Mouse (Mus musculus) kidney, embryonic 16.5 days (tissue): Measurements from ENCODE around the gene Tpx2. TPM values are rescaled to one million over a fixed set of nuclear protein-coding genes. Genes with fewer than 3 reads are reported as not detected.

ENCODE experiments used
- ATAC-seq: fragments of 200-750 bp; cut with Nextera tagmentation; 2 replicates; pipeline ENCODE4 v1.8.0; 2017; ENCODE audit warnings: moderate TSS enrichment; ENCODE audit not compliant: low FRiP score, low TSS enrichment
- H3K27ac ChIP-seq: fragments of 300-500 bp; sonication (generic); 2 replicates; pipeline ENCODE4 v1.5.1; 2014; ENCODE audit warnings: low read length
- H3K27me3 ChIP-seq: fragments of 300-500 bp; sonication (generic); 2 replicates; pipeline ENCODE4 v1.6.1; 2014; ENCODE audit warnings: low read length, control low read depth, mixed read lengths; ENCODE audit not compliant: insufficient read depth
- H3K36me3 ChIP-seq: fragments of 300-500 bp; sonication (generic); 2 replicates; pipeline ENCODE4 v1.6.1; 2014; ENCODE audit warnings: low read length, control low read depth, mixed read lengths; ENCODE audit not compliant: insufficient read depth
- H3K4me1 ChIP-seq: fragments of 300-500 bp; sonication (generic); 2 replicates; pipeline ENCODE4 v1.6.1; 2014; ENCODE audit warnings: low read length, control low read depth, mixed read lengths; ENCODE audit not compliant: insufficient read depth
- H3K4me2 ChIP-seq: fragments of 300-500 bp; sonication (generic); replicated peaks from 2 replicates; pipeline ENCODE4 v1.6.1; 2014; ENCODE audit warnings: low read depth, low read length
- H3K4me3 ChIP-seq: fragments of 300-500 bp; sonication (generic); 2 replicates; pipeline ENCODE4 v1.5.1; 2014; ENCODE audit warnings: mild to moderate bottlenecking, low read length
- H3K9ac ChIP-seq: fragments of 300-500 bp; sonication (generic); replicated peaks from 2 replicates; pipeline ENCODE4 v1.6.1; 2014; ENCODE audit warnings: low read length
- H3K9me3 ChIP-seq: fragments of 300-500 bp; sonication (generic); 2 replicates; pipeline ENCODE4 v1.6.1; 2016; ENCODE audit warnings: low read length, control low read depth
- WGBS: fragments of 180-500 bp; shearing (Covaris S2); extraction: QIAGEN DNeasy Blood & Tissue Kit; methylation state at CpG from one replicate; pipeline ENCODE4 v1.1.7; 2014; 5-methylcytosine and 5-hydroxymethylcytosine counted together
- polyA plus RNA-seq: library from polyadenylated mRNA; unstranded; fragments of >200 nt; fragmentation: Nextera tagmentation; extraction: Ambion mirVana; gene quantifications from 2 replicates; pipeline ENCODE4 v1.2.1, GENCODE M21; 2015

Gene Tpx2
- polyA plus RNA-seq, 1 experiment from 2014 or later: 83.9 TPM

DNA sequence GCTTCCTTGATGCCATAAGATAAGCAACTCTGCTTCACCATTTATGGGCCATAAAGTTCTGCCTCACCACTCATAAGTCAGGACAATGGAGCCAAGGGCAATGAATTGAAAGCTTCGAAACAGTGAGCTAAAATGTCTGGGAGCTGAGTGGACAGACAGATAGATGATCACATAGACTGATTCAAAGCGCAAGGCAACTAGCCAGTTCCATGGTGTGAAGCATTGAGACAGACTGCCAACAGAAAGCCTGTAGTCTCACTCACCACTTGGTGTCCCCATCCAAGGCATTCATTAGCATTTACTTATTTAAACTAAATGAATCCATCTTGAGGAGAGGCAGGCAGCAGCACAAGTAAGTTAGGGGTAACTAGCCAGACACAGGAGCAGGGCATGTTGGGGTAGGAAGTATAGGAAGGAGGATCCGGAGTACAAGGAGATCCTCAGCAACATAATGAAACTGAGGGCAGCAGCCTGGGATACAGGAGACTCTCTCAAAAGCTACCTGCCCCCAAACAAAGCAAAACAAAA lies 28.6 kb upstream of the Tpx2 start:
- no peak overlapping the region for H3K4me3 ChIP-seq
- no peak overlapping the region for H3K9ac ChIP-seq
- H3K4me2 ChIP-seq: no peak overlapping the region
- H3K27ac ChIP-seq: peak overlapping the region; percentile 85
- ATAC-seq: no peak
- H3K36me3 ChIP-seq: peaks cover 14% of the 10 kb centered on the region
- WGBS: 94% methylated on average over 3 of the region's 3 CpGs
- H3K27me3 ChIP-seq: no peaks in the 10 kb centered on the region
- peaks cover 80% of the 10 kb centered on the region for H3K4me1 ChIP-seq
- H3K9me3 ChIP-seq: peaks cover 6% of the 10 kb centered on the region; the same call in 1 of the 2 replicates

DNA sequence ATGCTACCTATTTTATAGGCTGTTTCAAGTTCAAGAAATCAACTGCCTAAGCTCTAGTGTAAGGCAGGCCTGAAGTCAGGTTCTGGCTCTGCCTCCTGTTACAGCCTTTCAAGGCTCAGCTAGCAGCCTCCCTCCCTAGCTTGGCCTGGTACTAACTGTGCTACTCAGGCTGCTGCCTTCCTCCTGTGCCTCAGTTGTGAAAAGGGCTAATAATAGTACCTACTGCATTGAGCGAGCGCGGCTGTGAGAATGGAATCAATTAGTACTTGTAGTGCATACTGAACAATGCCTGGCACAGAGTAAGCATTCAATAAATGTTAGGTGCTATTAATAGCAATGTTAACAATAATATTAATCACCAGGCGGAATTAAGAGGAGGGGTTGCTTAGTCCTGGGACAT lies 27.8 kb upstream of the Tpx2 start:
- Histone ChIP-seq H3K4me2 (no peak overlapping the region), H3K4me1 (peaks cover 85% of the 10 kb centered on the region), H3K9ac (no peak overlapping the region; the same call in 1 of the 2 replicates), H3K9me3 (peaks cover 6% of the 10 kb centered on the region; the same call in 1 of the 2 replicates), H3K27me3 (no peaks in the 10 kb centered on the region), H3K4me3 (no peak overlapping the region), H3K27ac (peak overlapping the region; percentile 85), H3K36me3 (peaks cover 14% of the 10 kb centered on the region)
- 86% methylated on average over 4 of the region's 4 CpGs for WGBS
- no peak for ATAC-seq

DNA sequence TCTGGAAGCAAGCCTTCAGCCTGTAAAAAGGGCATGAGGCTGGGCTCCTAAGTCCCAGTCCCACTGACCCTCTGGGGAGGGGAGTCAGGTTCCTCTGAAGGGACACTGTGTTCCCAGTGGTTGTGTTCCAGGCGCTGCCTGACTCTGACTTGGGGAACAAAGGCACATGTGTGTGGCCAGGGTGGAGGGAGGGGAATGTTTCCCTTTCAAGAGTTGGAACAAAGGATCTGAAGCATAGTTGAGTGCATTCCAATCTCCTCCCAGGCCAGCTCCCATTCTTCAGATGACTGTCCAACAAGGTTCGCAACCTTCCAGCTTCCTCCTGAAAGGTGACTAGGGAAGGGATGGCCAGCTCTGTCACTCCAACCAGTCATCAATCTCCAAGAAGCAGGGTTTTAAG lies 27.4 kb upstream of the Tpx2 start:
- H3K36me3 ChIP-seq: peaks cover 14% of the 10 kb centered on the region
- no peak overlapping the region; the same call in 1 of the 2 replicates for H3K9ac ChIP-seq
- peaks cover 6% of the 10 kb centered on the region; the same call in 1 of the 2 replicates for H3K9me3 ChIP-seq
- H3K4me3 ChIP-seq: no peak overlapping the region
- peak overlapping the region; percentile 14; the same call in 1 of the 2 replicates for H3K4me2 ChIP-seq
- H3K27me3 ChIP-seq: no peaks in the 10 kb centered on the region
- H3K27ac ChIP-seq: peak overlapping the region; percentile 85
- peak; percentile 41 for ATAC-seq
- peaks cover 87% of the 10 kb centered on the region for H3K4me1 ChIP-seq
- WGBS: 50% methylated on average over 2 of the region's 2 CpGs

DNA sequence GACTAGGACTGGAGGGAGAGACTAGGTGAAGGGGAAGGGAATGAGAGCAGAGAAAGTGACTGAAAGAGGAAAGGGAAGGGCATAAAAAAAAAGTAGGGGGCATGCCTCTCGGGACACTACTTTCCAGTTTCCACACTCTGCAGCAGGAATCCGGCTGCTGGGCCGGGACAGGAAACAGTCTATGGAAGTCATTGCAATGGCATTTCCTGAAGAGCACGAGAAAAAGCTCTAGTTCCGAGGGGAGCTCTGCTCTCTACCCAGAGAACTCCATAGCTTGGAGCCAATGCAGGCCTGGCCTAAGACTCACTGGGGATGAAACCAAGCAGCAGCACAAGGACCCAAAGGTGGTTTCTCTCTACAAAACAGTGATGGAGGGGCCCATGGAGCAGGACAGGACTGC lies 26.7 kb upstream of the Tpx2 start:
- Histone ChIP-seq H3K27me3 (no peaks in the 10 kb centered on the region), H3K36me3 (peaks cover 14% of the 10 kb centered on the region), H3K9me3 (peaks cover 6% of the 10 kb centered on the region; the same call in 1 of the 2 replicates), H3K4me2 (peak overlapping the region; percentile 14; the same call in 1 of the 2 replicates), H3K4me1 (peaks cover 86% of the 10 kb centered on the region), H3K27ac (peak overlapping the region; percentile 85), H3K4me3 (no peak overlapping the region), H3K9ac (no peak overlapping the region)
- peak; percentile 46; the same call in 1 of the 2 replicates for ATAC-seq
- WGBS: 43% methylated on average over 5 of the region's 5 CpGs

DNA sequence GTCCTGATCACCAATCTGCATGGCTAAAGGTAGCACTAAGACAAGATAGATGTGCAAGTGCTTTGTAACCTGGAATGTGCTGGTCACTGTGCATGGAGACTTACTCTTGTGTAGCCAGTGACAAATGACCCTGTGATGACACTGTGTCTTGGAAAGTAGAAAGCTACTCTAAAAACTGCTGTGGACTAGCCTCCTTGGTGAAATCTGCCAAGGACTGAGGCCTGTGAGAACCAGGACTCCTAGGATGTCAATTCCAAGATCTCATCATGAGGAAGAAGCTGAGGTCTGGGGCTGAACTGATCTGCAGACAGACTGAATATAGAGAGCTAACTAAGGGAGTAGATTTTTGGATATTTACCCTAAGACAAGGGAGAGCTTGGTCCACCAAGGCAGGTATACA lies 26.2 kb upstream of the Tpx2 start:
- Histone ChIP-seq H3K9ac (no peak overlapping the region), H3K9me3 (peaks cover 6% of the 10 kb centered on the region; the same call in 1 of the 2 replicates), H3K4me1 (peaks cover 86% of the 10 kb centered on the region), H3K27ac (peak overlapping the region; percentile 85), H3K4me3 (no peak overlapping the region), H3K4me2 (no peak overlapping the region; the same call in 1 of the 2 replicates), H3K36me3 (peaks cover 14% of the 10 kb centered on the region), H3K27me3 (no peaks in the 10 kb centered on the region)
- ATAC-seq: no peak

DNA sequence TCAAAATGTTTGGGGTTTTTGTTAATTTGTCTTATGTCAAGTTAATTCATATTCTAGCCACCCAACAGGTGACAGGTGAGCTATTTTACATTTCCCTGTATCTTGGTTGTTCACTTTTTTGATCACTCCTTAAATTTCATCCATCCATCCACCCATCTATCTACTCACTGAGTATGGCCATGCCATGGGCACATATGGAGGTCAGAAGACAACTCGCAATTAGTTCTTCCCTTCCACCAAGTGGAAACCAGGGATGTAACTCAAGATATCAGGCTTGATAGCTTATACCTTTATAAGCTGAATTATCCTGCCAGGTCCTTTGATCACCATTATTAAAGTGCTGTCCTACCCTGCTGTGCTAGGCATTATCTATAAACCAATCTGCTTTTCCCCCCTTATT lies 24.0 kb upstream of the Tpx2 start:
- Histone ChIP-seq H3K9ac (no peak overlapping the region), H3K27me3 (no peaks in the 10 kb centered on the region), H3K36me3 (peaks cover 14% of the 10 kb centered on the region), H3K4me2 (no peak overlapping the region), H3K4me1 (peaks cover 86% of the 10 kb centered on the region), H3K9me3 (peaks cover 6% of the 10 kb centered on the region; the same call in 1 of the 2 replicates), H3K27ac (no peak overlapping the region), H3K4me3 (no peak overlapping the region)
- WGBS: 90% methylated on average over 1 of the region's 1 CpGs
- no peak for ATAC-seq

DNA sequence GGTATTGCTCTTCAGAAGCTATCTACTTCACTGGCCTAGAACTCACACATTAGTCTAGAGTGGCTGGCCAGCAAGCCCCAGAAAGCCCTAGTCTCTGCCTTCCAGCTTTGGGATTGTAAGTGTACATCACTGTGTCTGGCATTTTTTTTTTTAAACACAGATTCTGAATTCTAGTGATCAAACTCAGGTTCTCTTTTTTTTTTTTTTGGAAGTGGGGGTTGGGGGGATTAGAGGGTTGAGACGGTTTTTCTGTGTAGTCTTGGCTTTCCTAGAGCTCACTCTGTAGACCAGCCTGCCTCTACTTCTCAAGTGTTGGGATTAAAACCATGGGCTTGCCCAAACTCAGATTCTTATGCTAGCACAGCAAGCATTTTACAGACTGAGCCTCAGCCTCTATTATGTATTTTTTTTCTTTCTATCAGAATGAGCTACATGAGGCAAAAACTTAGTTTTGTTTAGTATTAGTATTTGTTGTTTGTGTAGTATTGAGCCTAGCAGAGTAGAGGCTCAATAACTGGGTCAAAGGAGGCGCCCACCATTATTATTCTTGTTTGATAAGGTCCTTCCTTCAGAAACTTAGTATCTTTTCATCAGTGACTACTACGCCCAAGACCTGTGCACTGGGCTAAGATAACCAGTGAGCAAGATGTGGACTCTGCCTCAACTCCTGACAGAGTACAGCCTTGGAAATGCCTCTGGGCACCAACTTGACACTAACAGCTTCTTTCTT lies 23.2 kb upstream of the Tpx2 start:
- no peak overlapping the region for H3K4me2 ChIP-seq
- ATAC-seq: no peak
- no peaks in the 10 kb centered on the region for H3K27me3 ChIP-seq
- no peak overlapping the region for H3K27ac ChIP-seq
- peaks cover 86% of the 10 kb centered on the region for H3K4me1 ChIP-seq
- no peak overlapping the region for H3K4me3 ChIP-seq
- H3K36me3 ChIP-seq: peaks cover 6% of the 10 kb centered on the region; the same call in 1 of the 2 replicates
- 78% methylated on average over 3 of the region's 3 CpGs for WGBS
- H3K9ac ChIP-seq: no peak overlapping the region
- H3K9me3 ChIP-seq: no peaks in the 10 kb centered on the region

DNA sequence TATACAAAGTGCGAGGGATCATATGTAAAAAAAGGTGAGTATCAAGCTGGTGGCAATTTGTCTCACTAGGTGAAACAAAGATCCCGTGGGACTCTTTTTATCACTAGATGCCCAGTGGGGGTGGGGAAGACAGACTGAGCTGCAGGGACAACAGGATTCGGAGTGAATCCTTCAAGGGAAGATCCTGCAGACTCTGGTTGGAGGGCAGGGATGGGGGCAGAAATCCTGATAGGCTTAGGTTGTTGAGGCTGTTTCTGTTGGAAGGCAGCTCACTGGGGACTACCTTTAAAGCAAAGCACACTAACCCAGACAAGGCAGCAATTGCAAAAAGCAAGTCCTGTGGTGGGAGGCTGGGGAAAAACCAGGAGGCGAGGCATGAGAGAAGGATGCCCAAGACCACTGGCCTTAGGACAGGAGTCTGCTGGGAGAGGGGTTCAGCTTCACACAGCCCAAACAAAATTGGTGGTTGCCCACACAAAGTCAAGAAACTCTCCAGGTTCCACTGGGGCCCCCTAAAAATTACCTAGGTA lies 22.5 kb upstream of the Tpx2 start:
- Histone ChIP-seq H3K36me3 (0 out of 2 replicates have a peak, but pooled peaks cover under 1% of the 10 kb centered on the region), H3K27ac (no peak overlapping the region), H3K4me3 (no peak overlapping the region), H3K27me3 (no peaks in the 10 kb centered on the region), H3K4me1 (peaks cover 82% of the 10 kb centered on the region), H3K9me3 (no peaks in the 10 kb centered on the region), H3K9ac (no peak overlapping the region), H3K4me2 (no peak overlapping the region)
- 81% methylated on average over 4 of the region's 4 CpGs for WGBS
- ATAC-seq: no peak

DNA sequence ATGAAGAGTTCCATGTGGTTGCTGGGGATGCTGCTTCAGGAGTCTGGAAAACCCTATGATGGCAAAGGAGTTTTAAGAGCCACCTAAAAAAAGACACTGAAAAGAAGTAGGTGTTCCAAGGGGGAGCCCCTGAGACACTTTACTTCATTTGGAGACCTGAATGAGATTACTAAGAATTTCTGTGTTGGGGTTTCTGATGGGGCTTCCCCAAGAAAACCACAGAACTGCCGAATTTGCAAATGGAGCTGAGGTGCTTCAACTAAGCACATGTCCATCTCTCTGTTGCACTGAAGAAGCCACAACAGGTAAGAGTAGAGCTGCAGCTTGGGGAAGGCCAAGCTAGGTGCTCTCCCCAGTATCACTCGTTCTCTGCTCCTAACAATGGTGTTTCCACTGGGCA lies 22.1 kb upstream of the Tpx2 start:
- WGBS: 92% methylated on average over 2 of the region's 2 CpGs
- no peaks in the 10 kb centered on the region for H3K36me3 ChIP-seq
- peaks cover 77% of the 10 kb centered on the region for H3K4me1 ChIP-seq
- no peak overlapping the region for H3K9ac ChIP-seq
- no peak overlapping the region for H3K4me3 ChIP-seq
- no peaks in the 10 kb centered on the region for H3K27me3 ChIP-seq
- no peak overlapping the region for H3K4me2 ChIP-seq
- no peak overlapping the region for H3K27ac ChIP-seq
- H3K9me3 ChIP-seq: no peaks in the 10 kb centered on the region
- ATAC-seq: no peak

DNA sequence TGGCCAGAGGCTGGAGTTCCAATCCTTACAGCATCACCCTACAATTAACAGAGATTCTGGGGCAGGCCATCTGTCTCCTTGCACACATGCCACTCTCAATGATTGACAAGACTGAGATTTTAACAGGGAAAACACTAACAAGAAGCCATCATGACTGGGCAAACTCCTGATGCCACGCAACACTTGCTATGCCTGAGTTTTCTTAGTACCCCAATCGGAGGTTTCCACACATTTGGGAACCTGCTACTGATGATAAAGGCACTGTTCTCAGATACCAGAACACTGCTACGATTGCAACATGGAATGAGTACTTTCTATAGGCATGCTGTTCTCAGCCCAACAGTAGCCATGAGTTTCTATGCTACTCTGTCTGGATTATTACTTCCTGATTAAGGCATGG lies 21.3 kb upstream of the Tpx2 start:
- Histone ChIP-seq H3K4me1 (peaks cover 69% of the 10 kb centered on the region), H3K4me2 (peak overlapping the region; percentile 86), H3K27ac (peak overlapping the region; percentile 1; the same call in 1 of the 2 replicates), H3K9ac (no peak overlapping the region), H3K9me3 (no peaks in the 10 kb centered on the region), H3K27me3 (no peaks in the 10 kb centered on the region), H3K36me3 (no peaks in the 10 kb centered on the region), H3K4me3 (no peak overlapping the region; the same call in 1 of the 2 replicates)
- no peak for ATAC-seq
- WGBS: 86% methylated on average over 3 of the region's 3 CpGs
